Mouse (Mus musculus) adrenal gland, postnatal 4 days (tissue): ENCODE data around the gene Slc2a5. TPM values are rescaled to one million over a fixed set of nuclear protein-coding genes. Genes with fewer than 3 reads are reported as not detected.

Experiments used
- total RNA-seq, 2 experiments: library from RNA; stranded (reverse); gene quantifications; 2 replicates each; pipeline ENCODE4 v1.2.3; 2021

Gene Slc2a5
- total RNA-seq, 2 experiments from 2014 or later = 0.73 to 3.5 TPM

Other genes with a start within 250 kb of the Slc2a5 start
- 10 to 100 TPM; 36.9 to 42.0 TPM for gene Spsb1, start 164.2 kb upstream of the Slc2a5 start, total RNA-seq
- 100 to 1,000 TPM; 108 to 120 TPM for gene H6pd, start 110.3 kb upstream of the Slc2a5 start, total RNA-seq
- 1 to 10 TPM; 3.1 to 3.8 TPM for gene Gpr157, start 31.9 kb upstream of the Slc2a5 start, total RNA-seq
- gene Slc2a7, start 29.7 kb downstream of the Slc2a5 start, total RNA-seq = not detected
- not detected for gene Car6, start 82.0 kb downstream of the Slc2a5 start, total RNA-seq
- 100 to 1,000 TPM; 259 to 261 TPM for gene Eno1, start 117.4 kb downstream of the Slc2a5 start, total RNA-seq
- gene Rere, start 162.4 kb downstream of the Slc2a5 start, total RNA-seq = 100 to 1,000 TPM; 150 to 160 TPM